Mouse (Mus musculus): ENCODE data around the gene Ankrd63.

The Ankrd63 gene

DNA sequence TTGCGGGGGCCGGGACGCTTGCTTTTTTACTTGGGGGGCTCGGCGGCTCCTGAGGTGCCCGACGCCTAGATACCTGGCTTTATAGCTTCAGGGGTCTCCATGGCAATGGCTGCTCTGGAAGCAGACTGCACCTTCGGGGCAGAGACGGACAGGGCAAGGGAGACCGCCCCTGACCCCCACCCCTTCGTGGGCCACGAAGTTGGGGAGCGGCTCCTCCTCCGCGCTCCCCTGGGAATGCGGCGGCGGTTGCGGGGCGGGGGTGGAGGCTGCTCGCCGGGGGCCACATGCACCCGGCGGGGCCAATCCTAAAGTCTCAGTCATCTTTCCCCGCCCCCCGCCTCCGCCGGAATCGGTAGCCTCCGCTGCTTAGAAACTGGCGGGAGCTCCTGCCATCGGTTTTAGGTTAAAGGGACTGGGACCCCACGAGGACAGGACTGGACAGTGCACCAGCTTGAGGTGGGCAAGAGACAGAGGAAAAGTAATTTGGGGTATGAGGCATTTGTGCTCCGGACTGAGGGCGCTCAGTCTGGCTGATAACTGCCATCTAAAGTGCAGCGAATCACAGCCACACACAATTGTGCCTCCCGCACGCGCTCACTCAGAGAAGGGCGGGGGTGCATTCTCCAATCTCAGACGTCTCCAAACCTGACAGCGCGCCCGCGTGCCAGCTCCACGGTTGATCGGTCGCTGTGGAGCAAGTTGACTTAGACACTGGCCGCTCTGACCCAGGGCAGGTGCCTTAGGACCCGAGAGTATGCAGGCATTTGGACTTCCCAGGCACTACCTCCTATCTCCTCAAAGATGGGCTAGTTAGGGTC lies at the start of gene Ankrd63:
Gene Ankrd63 (minus strand): TSS at position 51 of the 818 bp plus-strand sequence.
- DNase-seq (ENCODE audit: low spot score in 2 of 2) = peak in 1 of 2 experiments; percentile 60

DNA sequence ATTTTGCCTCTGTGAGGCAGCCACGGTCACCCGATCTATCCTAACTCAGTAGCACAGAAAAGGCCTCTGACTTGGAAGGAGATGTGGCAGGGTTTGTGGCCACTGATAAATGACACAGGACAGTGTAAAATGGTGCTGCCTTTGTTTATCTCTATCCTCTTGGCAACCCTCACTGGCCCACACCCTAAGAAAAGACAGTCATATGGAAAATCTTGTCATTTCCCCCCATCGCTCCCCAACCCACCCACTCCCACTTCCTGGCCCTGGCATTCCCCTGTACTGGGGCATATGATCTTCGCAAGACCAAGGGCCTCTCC lies 49.0 kb upstream of the Ankrd63 start:
- DNase-seq (ENCODE audit: low spot score in 2 of 2) = no peak

DNA sequence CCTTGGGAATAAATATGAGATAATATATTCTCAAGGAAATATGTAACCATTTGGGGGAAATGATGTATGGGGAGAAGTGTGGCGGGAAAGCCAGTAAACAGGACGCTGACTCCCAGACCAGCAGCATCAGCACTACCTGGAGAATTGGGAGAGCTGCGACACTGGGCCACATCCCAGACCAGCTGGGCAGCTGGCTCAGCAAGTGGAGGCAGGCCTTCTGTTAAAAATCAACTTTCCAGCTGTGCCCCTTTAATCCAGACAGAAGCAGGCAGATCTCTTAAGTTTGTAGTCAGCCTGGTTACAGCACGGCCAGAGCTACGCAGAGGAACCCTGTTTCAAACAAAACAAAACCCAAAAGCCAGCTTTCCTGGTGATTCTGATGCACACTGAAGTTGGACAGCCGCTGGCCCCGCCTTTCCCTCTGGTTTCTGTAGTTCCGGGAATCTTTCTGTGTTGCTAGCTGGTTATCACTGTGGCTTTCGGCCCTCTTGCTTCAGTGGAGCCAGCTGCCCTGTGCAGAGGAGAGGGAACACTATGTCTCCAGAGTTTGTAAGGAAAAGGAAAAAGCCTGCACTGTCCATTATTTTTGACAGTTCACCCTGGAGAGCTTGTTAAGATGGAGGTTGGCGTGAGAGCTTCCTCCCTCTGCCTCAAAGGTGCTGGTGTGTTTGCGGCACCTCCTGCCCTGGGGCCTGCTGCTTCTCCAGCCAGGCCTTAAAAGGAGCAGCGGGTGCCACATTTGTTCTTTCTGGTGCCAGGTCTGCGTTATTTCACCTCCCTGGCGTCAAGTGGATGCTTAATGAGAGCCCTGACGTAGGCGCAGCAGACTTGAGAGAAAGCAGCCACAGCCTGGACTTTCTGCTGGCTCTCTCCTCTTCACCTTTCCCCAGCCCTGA lies 48.4 kb upstream of the Ankrd63 start:
- no peak for DNase-seq (ENCODE audit: low spot score in 2 of 2)

DNA sequence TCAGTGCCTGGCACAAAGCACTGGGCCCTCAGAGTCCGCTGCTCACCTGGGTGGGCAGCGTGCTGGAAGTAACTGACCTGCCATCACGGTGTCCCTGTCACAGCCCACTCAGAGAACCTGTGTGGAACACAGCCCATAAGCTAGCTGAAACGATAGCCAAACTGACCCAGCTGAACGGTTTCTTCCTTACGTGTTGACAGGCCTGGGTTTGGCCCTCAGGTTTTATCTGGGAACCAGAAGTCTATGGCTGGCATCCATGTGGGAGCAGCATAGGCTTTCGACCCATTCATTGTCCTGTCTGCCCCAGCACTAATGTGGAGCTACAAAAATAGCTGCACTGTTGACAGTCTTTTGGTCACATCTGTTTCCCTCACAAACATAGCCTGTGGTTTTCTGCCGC lies 46.7 kb upstream of the Ankrd63 start:
- DNase-seq (ENCODE audit: low spot score in 2 of 2) = no peak

DNA sequence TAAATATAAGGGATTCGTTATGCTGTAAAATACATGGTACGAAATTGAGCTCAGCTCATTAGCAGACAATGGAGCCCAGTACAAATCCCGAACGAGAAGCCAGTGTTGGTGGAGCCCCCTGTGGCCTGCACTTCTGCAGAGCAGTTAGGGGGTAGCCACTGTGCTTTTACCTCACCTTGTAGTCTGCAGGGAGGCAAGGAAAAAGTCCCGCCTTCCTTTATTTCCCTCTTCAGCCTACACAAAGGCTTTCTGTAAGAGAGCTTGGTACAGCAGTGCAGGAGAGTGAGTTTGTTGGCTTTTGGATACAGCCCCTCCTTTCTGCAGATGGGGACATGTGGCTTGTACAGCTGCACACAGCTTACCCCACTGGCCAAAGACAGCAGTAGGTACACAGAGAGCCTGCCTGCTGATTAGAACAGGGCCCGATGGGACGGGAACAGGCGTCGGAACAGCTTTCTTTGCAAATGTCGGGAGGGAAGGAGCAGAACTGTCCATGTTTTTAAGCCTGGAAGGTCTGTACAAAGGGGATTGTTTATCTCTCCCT lies 45.6 kb upstream of the Ankrd63 start:
- DNase-seq (ENCODE audit: low spot score in 2 of 2) = no peak

DNA sequence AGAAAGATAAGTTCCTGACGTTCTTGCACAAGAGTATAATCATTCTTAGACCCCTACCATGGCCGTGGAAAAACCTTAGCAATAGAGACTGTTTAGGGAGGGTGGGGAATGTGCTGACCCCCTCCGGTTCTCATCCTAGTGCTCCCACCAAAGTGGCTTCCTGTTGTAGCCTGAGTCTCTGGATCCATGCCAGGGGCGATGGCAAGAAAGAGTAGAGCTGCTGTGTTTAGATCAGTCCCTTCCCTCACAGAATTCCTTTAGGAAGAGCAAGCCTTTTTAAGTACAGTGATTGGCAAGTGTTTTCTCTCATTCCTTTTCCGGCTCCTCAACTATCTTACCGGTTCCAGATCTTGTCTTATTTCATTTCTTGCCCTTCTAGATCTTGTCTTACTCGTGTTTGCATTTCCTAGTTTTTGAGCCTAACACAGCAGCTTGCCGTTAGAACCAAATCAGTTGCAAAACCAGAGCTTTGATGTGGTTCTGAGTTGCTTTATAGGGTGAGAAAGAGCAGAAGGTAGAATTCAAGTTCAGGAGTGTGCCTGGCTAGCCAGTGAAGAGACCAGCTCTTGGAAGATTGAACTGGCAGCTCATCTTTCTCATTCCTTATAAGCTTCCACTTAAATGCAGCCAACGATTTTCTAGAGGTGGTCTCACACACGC lies 43.7 kb upstream of the Ankrd63 start:
- no peak for DNase-seq (ENCODE audit: low spot score in 2 of 2)

DNA sequence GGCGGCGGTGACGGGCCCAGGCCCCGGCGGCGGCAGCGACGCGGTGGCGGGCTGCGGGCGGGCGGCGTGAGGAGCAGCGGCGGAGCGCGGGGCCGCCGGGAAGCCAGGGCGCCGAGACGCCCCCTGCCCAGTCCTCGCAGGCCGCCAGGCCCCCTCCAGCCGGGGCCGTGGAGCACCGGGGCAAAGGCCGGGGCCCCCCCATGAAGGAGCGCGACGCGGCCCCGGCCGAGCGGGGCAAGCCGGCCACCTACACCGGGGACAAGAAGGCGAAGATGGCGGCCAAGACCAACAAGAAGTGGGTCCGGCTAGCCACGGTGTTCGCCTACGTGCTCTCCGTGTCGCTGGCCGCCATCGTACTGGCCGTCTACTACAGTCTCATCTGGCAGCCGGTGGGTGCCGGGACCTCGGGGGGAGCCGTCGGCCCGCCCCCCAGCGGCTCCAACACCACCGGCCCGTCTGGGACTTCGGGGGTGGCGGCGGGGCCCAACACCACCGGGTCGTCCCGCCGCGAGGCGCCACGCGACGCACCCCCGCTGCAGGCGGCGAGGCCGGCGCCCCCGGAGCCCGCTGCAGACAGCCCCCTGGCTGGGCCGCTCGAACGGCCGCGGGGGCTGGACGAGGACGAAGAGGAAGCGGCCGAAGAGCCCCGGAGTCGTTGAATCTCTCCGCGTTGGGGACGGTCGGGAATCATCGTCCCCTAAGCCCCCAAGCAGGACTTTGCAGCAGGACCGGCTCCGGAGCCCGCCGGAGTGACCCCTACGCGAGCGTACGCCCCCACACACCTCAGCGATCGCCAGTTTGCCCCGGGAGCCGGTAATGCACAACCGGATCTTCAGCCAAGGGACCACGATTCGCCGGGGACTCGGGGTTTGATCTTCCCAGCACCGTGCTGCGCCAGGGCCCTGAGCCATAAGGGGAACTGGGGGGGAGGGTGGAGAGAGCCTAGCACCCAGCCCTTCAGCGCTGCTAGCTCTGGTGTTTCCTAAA lies 42.4 kb upstream of the Ankrd63 start:
- DNase-seq (ENCODE audit: low spot score in 2 of 2) = no peak

DNA sequence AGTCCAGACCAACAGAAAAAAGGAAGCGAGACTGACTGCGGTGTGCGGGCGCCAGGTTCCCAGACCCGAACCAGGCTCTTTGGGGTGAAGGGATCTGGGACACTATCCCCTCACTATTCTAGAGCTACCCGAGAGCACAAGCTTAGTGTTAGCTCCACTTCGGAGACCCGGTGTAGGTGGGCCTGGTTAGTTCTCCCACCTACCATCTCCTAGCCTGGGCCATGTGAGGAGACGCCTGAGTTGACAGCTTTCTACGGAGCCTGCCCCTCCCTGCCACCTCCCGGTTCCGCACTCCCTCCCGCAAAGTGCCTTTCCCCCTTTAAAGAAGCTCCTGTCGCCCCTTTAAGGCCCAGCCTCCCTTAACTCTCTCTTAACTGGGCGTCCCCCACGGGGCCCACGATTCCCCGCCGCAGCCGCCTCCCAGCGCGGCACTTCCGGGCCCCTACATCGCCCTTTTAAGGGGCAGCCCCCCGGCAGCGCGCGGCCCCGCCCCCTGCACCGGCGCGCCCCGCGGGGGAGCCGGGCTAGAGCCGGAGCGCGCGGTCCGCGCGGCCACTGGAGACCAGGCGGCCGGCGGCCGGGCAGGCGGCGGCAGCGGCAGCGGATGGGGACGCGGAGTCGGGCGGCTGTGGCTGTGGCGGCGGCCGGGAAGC lies 41.6 kb upstream of the Ankrd63 start, which contains the start of gene Inafm2:
Gene Inafm2 (plus strand): TSS at position 527 of the 653 bp plus-strand sequence.
- peak; percentile 83 to 88 for DNase-seq (ENCODE audit: low spot score in 2 of 2)

DNA sequence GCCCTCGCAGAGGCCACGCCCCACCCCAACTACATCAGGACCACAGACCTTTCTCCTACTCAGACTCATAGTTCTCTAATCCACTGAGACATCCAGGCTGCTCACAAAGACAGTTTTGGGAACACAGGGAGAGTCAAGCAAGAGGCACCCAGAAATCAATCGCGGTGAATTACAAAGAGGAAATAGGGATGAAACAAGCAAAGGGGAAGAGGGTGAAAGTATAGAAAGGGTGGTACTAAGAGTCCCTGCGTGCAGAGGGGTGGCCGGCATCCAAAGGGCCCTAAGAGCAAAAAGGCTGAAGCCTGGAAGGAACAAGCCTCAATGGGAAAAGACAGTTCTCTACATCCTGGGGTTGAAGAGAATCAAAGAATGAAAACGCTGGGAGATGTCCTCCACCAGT lies 40.9 kb upstream of the Ankrd63 start:
- no peak for DNase-seq (ENCODE audit: low spot score in 2 of 2)

DNA sequence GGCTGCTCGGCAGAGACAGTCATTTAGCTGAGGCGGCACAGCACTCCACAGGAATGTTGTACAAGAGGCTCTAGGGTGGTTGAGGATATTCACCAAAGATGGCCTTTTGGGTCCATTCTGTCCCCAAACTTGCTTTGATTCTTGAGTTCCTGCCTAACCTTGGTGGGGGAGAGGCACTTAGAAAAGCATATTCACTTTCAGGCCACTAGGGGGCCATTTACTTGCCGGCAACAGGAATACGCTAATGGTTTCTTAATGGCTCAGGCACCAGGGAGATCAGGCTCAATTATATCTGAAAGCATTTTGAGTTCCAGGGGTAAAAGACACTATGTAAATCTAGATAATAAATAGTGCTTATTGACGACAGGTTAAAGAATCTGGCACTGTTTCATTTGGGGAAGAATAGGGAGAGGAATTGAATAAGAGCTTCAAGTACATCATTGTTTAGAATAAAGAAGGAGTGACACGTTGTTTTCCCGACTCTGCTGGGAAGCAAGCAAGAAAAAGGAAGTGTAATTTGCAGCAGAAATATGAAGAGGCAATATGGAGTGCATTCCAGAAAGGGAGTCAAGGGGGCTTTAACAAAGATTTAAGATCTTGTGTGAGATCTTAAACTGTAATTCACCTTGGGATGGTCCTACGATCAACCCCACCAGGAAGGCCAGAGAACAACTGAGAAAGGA lies 39.6 kb upstream of the Ankrd63 start:
- DNase-seq (ENCODE audit: low spot score in 2 of 2) = no peak

DNA sequence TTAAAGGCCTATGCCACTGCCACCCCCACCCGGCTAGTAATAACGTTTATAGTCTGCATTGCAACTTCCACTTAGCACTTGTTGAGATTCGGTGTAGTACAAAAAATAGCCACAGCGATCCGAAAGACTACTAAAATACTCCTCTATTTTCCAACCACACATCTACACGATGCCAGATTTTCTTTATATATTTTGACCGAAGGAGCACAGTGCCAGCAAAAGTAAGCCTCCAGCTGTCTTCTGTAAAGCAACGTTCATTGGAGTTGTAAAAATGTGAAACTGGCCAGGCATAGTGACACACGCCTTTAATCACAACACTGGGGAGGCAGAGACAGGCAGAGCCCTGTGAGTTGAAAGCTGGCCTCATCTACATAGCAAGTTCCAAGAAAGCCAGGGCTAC lies 37.4 kb upstream of the Ankrd63 start:
- DNase-seq (ENCODE audit: low spot score in 2 of 2) = peak in 1 of 2 experiments; percentile 57

DNA sequence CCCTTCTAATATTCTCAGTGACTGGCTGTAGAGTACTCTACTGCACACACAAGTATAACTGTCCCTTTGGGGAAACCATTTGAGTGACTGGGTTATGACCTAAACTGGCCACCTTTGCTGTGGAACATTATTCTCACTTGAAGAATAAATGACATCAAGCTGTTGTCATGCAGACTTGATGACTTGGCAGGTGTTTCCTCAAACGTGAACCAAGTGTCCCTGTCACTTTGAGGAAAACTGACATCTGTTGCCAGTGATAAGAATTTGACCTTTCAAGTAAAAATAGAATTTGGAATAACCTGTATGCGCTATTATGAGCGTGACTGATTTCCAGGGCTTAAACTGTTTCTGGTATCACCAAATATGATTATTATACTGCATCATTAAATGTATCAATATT lies 36.6 kb upstream of the Ankrd63 start:
- DNase-seq (ENCODE audit: low spot score in 2 of 2) = no peak

DNA sequence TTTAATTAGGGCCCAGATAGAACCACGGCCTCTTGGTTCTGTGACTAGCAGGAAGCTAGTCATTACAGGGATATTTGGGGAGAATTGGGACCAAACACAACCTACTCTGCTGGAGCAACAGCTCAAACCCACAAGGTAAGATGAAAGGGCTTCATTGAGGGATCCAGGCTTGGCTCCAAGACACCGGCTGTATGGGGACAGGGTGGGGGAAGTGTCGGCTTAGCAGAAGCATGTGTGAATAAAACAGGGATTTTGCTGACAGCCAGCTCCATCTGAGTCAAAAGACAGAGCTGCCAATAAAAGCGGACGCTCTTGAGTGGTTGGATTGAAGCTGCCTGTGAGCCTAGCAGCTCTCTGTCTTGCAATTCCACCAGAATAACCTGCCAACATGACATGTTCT lies 29.6 kb upstream of the Ankrd63 start:
- DNase-seq (ENCODE audit: low spot score in 2 of 2) = no peak

DNA sequence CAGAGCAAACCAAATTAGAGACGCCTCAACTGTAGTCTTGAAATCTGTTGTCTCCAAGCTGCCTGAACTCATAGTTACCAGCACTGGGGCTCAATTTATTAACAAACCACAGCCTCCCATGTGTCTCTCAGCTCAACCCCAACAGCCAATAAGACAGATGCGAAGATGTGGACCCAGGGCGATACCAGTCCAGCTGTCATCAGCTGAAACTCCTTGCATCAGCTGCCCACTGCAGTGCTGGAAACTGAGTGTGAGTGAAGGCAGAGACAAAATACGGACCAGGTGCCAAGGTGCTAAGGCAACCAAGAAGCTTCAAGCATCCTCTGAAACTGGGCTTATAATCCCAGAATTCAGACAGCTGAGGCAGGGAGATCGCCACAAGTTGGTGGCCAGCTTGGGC lies 28.2 kb upstream of the Ankrd63 start:
- DNase-seq (ENCODE audit: low spot score in 2 of 2) = no peak

DNA sequence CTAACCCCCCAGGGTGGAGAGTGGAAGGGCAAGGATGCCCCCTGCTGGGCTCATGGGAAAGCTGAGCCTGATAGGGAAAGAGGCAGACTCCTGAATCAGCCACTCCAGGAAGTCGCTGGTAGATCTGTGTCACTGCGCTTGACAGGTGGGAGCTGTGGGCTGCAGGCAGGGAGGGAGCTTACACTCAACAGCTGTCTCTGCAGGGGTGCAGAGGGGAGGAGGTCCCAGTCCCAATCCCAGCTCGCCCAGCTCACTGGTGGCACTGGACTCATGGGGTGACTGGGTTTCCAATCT lies 26.8 kb upstream of the Ankrd63 start:
- peak; percentile 59 to 62 for DNase-seq (ENCODE audit: low spot score in 2 of 2)

DNA sequence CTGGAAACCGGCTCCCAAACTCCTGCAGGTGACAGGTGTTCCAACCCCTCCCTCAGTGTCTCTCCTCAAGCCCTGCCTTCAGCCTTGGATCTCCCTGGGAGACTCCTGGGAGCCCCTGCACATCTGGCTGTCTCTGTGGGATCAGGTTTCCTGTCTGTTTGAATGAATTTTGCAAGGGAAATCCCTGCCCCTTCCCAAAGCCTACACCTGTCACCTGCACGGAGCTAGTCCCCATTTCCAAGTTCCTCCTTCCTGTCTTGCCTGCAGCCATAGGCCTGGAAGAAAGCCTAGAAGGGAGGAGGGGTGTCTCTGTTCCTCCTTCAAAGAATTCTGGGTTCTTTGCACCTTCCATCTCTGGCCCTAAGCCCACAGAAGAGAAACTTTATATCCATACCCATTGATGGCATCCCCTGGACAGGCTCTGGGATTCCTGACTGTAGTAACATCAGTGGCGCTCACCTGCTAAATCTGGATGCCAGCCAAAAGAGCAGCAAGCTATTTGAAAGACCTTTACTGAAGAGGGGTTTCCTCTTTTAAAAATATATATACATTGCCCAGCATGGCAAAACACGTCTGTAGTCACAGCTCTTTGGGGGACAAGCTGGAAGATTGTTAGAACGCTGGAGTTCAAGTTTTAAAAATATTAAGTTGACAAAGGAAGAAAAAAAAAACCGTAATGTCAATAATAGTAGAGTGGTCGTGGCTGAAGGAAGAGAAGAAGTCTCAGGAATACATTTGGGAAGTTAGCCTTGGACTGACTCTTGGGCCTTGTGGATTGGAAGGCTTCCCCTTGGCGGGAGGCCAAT lies 26.3 kb upstream of the Ankrd63 start:
- no peak for DNase-seq (ENCODE audit: low spot score in 2 of 2)

DNA sequence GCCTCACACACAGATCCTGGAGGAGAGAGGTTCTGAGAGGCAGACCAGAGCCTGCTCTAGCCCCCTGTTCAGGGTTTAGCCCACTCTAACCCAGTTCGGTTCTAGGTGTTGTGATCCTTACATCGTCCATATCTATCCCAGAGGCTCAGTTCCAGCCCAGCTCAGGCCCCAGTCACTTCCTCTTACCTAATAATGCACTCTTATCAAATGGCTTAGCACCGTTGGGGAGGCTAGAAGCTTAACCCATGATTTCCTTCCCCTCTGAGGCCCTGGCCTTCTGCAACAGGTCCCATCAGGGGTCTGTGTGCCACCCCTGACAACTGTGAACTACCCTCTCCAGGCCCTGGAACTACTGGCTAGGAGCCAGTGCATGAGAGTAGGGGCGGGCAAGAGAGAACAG lies 25.4 kb upstream of the Ankrd63 start:
- no peak for DNase-seq (ENCODE audit: low spot score in 2 of 2)

DNA sequence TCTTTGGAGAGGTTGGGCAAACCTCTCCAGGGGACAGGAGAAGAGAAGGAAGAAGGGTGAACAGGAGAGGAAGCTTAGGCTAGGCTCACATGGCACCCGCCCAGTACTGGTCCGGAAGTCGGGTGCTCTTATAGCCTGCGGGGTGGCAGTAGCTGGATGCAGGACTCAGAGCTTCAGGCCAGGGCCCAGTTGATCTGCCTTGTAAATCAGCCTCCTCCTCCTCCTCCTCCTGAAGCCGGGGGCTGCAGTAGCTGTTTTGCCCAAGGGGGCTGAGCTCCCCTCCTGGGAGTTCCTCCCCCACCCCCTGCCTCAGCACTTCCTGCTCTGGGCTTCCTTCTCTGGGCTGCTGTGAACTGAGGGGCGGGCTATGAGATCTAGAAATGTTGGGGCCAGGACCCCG lies 24.6 kb upstream of the Ankrd63 start, which contains the start of gene Plcb2:
Gene Plcb2 (minus strand): TSS at position 102 of the 400 bp plus-strand sequence.
- no peak for DNase-seq (ENCODE audit: low spot score in 2 of 2)

DNA sequence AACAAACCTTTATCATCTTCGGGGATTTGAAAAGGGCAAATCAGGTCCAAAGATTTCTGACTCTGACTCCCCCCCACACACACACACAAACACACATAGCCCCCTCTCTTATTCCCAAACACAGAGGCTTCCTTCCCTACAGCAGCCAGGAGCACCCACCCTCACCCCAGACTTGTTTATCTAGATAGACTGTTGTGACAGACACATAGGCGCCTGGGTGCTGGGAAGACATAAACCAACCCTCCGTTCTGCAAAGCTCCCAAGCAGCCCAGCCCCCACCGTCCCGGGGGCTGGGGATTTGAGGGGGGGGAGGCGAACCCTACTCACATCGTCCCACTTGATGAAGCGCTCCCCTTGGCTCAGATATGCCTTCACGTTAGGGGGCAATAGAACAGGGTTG lies 24.1 kb upstream of the Ankrd63 start:
- DNase-seq (ENCODE audit: low spot score in 2 of 2) = no peak

Data from right cerebral cortex, postnatal 36 days (tissue).